32 mouse cellular contexts compared by ENCODE assay signal in the genomic region with DNA sequence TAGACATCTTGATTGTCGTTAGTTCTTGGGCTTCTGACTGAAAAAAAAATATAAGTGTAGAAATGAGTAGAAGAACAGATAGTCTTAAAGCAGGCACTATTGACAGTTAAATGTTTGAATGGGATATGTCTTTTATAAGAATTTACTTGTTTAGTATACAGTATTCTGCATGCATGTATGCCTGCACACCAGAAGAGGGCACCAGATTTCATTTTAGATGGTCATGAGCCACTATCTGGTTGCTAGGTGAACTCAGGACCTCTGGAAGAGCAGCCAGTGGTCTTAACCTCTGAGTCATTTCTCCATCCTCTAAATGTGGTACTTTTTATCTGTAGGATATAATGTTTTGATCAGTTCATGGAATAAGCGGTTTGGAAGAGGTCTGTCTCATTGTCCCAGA. TPM values are rescaled to one million over a fixed set of nuclear protein-coding genes. Genes with fewer than 3 reads are reported as not detected.
DNase-seq lines count a peak whose midpoint lies in the region; TF ChIP-seq lines count a peak whose summit lies in the region.
"Had no signal": no experiment of that assay in that cellular context is flagged by ENCODE, and none has a peak within 500 bp of the region (broad histone marks: within the 10 kb centered on the region; RNA-seq: fewer than 3 reads in every experiment).

No protein-coding gene starts in this region.

- TF ChIP-seq POLR2A in heart, adult 2 months (IDR thresholded peaks at IDR 0.05; ENCODE audit: insufficient read depth, low read depth, low read length): no peak
- no peak for TF ChIP-seq POLR2A in brain, embryonic 14.5 days (IDR thresholded peaks at IDR 0.05; ENCODE audit: borderline replicate concordance, extremely low read depth, insufficient read depth, insufficient read length, poor library complexity, severe bottlenecking)

- no peaks in the 10 kb centered on the region for H3K9me3 ChIP-seq in E14TG2a.4 (ENCODE audit: low read length)
- H3K9me3 ChIP-seq: embryonic facial prominence, embryonic 10.5 days; heart, embryonic 13.5 days; hindbrain, embryonic 13.5 days had no signal

- WGBS in heart, adult 2 months: 80% methylated on average over 2 of the region's 2 CpGs

- H3K27me3 ChIP-seq in heart, adult 2 months (ENCODE audit: control insufficient read depth, insufficient read depth, low read length): no peaks in the 10 kb centered on the region
- H3K27me3 ChIP-seq in E14TG2a.4 (ENCODE audit: insufficient read depth, low read length): no peaks in the 10 kb centered on the region
- H3K27me3 ChIP-seq: heart, embryonic 13.5 days; hindbrain, embryonic 13.5 days had no signal

- no peaks in the 10 kb centered on the region for H3K79me2 ChIP-seq in heart, adult 2 months (replicated peaks; ENCODE audit: control insufficient read depth, insufficient read depth, low read length)

- no peaks in the 10 kb centered on the region for H3K4me1 ChIP-seq in heart, adult 2 months (ENCODE audit: control insufficient read depth, insufficient read depth, low read length)
- H3K4me1 ChIP-seq in E14TG2a.4 (replicated peaks; ENCODE audit: low read depth, low read length): no peaks in the 10 kb centered on the region
- H3K4me1 ChIP-seq: embryonic facial prominence, embryonic 10.5 days; heart, embryonic 13.5 days; hindbrain, embryonic 13.5 days had no signal

- no peak for TF ChIP-seq EP300 in heart, adult 2 months (IDR thresholded peaks at IDR 0.05; ENCODE audit: insufficient read depth, low read depth, low read length)

- no peak for DNase-seq in heart, adult 2 months
- DNase-seq in heart, adult 18-20 months: no peak
- no peak for DNase-seq in left cerebral cortex, adult 2 months (ENCODE audit: extremely low spot score in 1 of 2, low spot score in 2 of 2)
- DNase-seq in left cerebral cortex, postnatal 36 days (ENCODE audit: low spot score in 2 of 2): no peak
- peak; percentile 5 for DNase-seq in brain, embryonic 14.5 days (ENCODE audit: low read depth)
- DNase-seq in lung, postnatal 4 days: no peak
- DNase-seq: adrenal gland, postnatal 25 days; B cell, adult 2 months; cerebellum, adult 11 months; cerebellum, adult 9-11 months; kidney, adult 9 months; kidney, postnatal 25 days had no signal

- TF ChIP-seq CTCF in heart, adult 2 months (IDR thresholded peaks at IDR 0.05): peak; percentile 32
- peak; percentile 41 for TF ChIP-seq CTCF in left cerebral cortex, adult 2 months (IDR thresholded peaks at IDR 0.05)
- peak; percentile 23; the same call in 1 of the 2 replicates for TF ChIP-seq CTCF in E14TG2a.4 (conservative IDR thresholded peaks at IDR 0.05; ENCODE audit: low read length)
- TF ChIP-seq CTCF in brain, embryonic 14.5 days (IDR thresholded peaks at IDR 0.05; ENCODE audit: borderline replicate concordance, extremely low read depth, insufficient read depth, insufficient read length): no peak

- intact Hi-C loops in heart, adult 2 months (cut with DNase I): loop anchor here (1.0 kb wide), 2 partner anchors 122 to 152 kb away; no protein-coding TSS in a partner anchor
- intact Hi-C loops in left cerebral cortex, adult 2 months (cut with DNase I): loop anchor here (1.0 to 5.0 kb wide), 3 partner anchors 122 to 152 kb away; partner anchors contain the start of genes Asb5 and Spcs3
- intact Hi-C loops in left cerebral cortex, postnatal 36 days (cut with DNase I): loop anchor here (2.0 to 5.0 kb wide), 2 partner anchors 122 to 151 kb away; no protein-coding TSS in a partner anchor

- H3K27ac ChIP-seq in heart, adult 2 months: no peak overlapping the region
- H3K27ac ChIP-seq in left cerebral cortex, adult 2 months: no peak overlapping the region
- H3K27ac ChIP-seq: embryonic facial prominence, embryonic 10.5 days; heart, embryonic 13.5 days; hindbrain, embryonic 13.5 days; liver, embryonic 14.5 days had no signal

- no peak overlapping the region for H3K9ac ChIP-seq in heart, adult 2 months (ENCODE audit: low read depth, low read length)
- H3K9ac ChIP-seq: heart, embryonic 13.5 days; hindbrain, embryonic 13.5 days; liver, embryonic 14.5 days had no signal

- H3K4me3 ChIP-seq in heart, adult 2 months: no peak overlapping the region
- H3K4me3 ChIP-seq in left cerebral cortex, adult 2 months: no peak overlapping the region
- no peak overlapping the region for H3K4me3 ChIP-seq in E14TG2a.4 (replicated peaks; ENCODE audit: low read length)
- H3K4me3 ChIP-seq: embryonic facial prominence, embryonic 10.5 days; heart, embryonic 13.5 days; hindbrain, embryonic 13.5 days had no signal

- H3K36me3 ChIP-seq in heart, adult 2 months (ENCODE audit: control insufficient read depth, insufficient read depth, low read length): no peaks in the 10 kb centered on the region
- no peaks in the 10 kb centered on the region for H3K36me3 ChIP-seq in E14TG2a.4 (ENCODE audit: insufficient read depth, low read length)
- H3K36me3 ChIP-seq: embryonic facial prominence, embryonic 10.5 days; heart, embryonic 13.5 days had no signal

RNA-seq across cellular contexts. Expression of gene Spata4, which starts 59.1 kb away (rescaled TPM):
- not detected for total RNA-seq in heart, adult 2 months (2021)
- 0.27 TPM in 1 of 2 replicates, not detected in the other for polyA plus RNA-seq in heart, adult 2 months (2012; rRNA removed)
- total RNA-seq in heart, adult 18-20 months (2021): not detected
- total RNA-seq in left cerebral cortex, adult 2 months (2021): not detected
- under 1 TPM in 1 of 2 experiments, not detected in 1; 0.30 TPM for total RNA-seq in left cerebral cortex, postnatal 36 days (2021)
- polyA plus RNA-seq in brain, embryonic 14.5 days (2012; rRNA removed): 0.08 and 0.21 TPM in 2 replicates
- total RNA-seq: gastrocnemius, adult 8-10 months; granulocyte monocyte progenitor cell, adult 5-6 weeks; heart, postnatal 25 days; layer of hippocampus, adult 8-10 months; left cerebral cortex, postnatal 25 days; megakaryocyte progenitor cell, adult 5-6 weeks; monocyte, adult 5-6 weeks; neutrophil, adult 5-6 weeks had no signal
- polyA plus RNA-seq: embryonic facial prominence, embryonic 10.5 days; heart, embryonic 13.5 days; inflammation-experienced regulatory T-cells, adult 6 months; limb, embryonic 14.5 days; liver, embryonic 14.5 days; lung, postnatal 0 days; midbrain, embryonic 11.5 days; small intestine, adult 2 months; stomach, embryonic 16.5 days; thymus, postnatal 0 days had no signal
